Mouse (Mus musculus) gastrocnemius, adult 2 months (tissue): ENCODE results near the gene Tpcn2. TPM values are rescaled to one million over a fixed set of nuclear protein-coding genes. Genes with fewer than 3 reads are reported as not detected.

Experiments used
- DNase-seq: peaks from one replicate; pipeline ENCODE4 v3.0.0; 2022
- H3K27ac ChIP-seq: fragments of 200-600 bp; 2 replicates; pipeline ENCODE4 v1.8.1; 2022; ENCODE audit warnings: mild to moderate bottlenecking
- H3K4me3 ChIP-seq: fragments of 200-600 bp; 2 replicates; pipeline ENCODE4 v1.8.1; 2022; ENCODE audit warnings: mild to moderate bottlenecking, moderate library complexity
- CTCF ChIP-seq: fragments of 200-600 bp; IDR thresholded peaks from 2 replicates; pipeline ENCODE4 v1.8.1; 2022; ENCODE audit warnings: antibody characterized with exemption, mild to moderate bottlenecking, moderate library complexity
- intact Hi-C: fragments of 180-260 bp; cut with DNase I; formaldehyde crosslinking; loops from one replicate; pipeline ENCODE4 v1.15.1; 2025
- total RNA-seq, 2 experiments: library from RNA; stranded (reverse); gene quantifications; 2 replicates each; pipeline ENCODE4 v1.2.3; 2021

Gene Tpcn2
- total RNA-seq, 2 experiments from 2014 or later: 1.4 to 1.5 TPM

GRCm38 (mm10) chr7:145291847-145292246 is 8.0 kb upstream of the Tpcn2 start:
- TF ChIP-seq CTCF: no peak
- DNase-seq: no peak
- Histone ChIP-seq H3K4me3 (no peak overlapping the region), H3K27ac (no peak overlapping the region)
- intact Hi-C loops: no loop called here

- intact Hi-C loops: no loop called here
- H3K4me3 ChIP-seq: no peak overlapping the region
- peak; percentile 47 for TF ChIP-seq CTCF
- H3K27ac ChIP-seq: no peak overlapping the region
- no peak for DNase-seq
Measured at GRCm38 (mm10) chr7:145289302-145289701, 5.5 kb upstream of the Tpcn2 start.

- DNase-seq: peak; percentile 48
- TF ChIP-seq CTCF: no peak
- no peak overlapping the region for H3K4me3 ChIP-seq
- H3K27ac ChIP-seq: no peak overlapping the region
- intact Hi-C loops: no loop called here
Measured at GRCm38 (mm10) chr7:145287410-145287809, 3.6 kb upstream of the Tpcn2 start.

GRCm38 (mm10) chr7:145285476-145285875 is 1.7 kb upstream of the Tpcn2 start:
- DNase-seq: no peak
- H3K27ac ChIP-seq: no peak overlapping the region
- no peak overlapping the region for H3K4me3 ChIP-seq
- TF ChIP-seq CTCF: no peak
- intact Hi-C loops: no loop called here

GRCm38 (mm10) chr7:145284293-145284692 is 482 bp upstream of the Tpcn2 start:
- DNase-seq: no peak
- H3K27ac ChIP-seq: peak overlapping the region; percentile 73; the same call in 1 of the 2 replicates

GRCm38 (mm10) chr7:145283041-145283440 is 770 bp downstream of the Tpcn2 start:
- no peak for TF ChIP-seq CTCF
- Histone ChIP-seq H3K27ac (peak overlapping the region; percentile 73), H3K4me3 (peak overlapping the region; percentile 86)
- intact Hi-C loops: no loop called here
- no peak for DNase-seq

More at GRCm38 (mm10) chr7:145284293-145284692, 482 bp upstream of the Tpcn2 start:
- TF ChIP-seq CTCF: no peak
- peak overlapping the region; percentile 86 for H3K4me3 ChIP-seq
- intact Hi-C loops: no loop called here

GRCm38 (mm10) chr7:145281396-145281795 is 2.4 kb downstream of the Tpcn2 start:
- DNase-seq: no peak
- Histone ChIP-seq H3K27ac (no peak overlapping the region), H3K4me3 (no peak overlapping the region)
- intact Hi-C loops: no loop called here
- TF ChIP-seq CTCF: no peak

- TF ChIP-seq CTCF: no peak
- Histone ChIP-seq H3K4me3 (no peak overlapping the region), H3K27ac (no peak overlapping the region)
- intact Hi-C loops: no loop called here
- no peak for DNase-seq
Measured at GRCm38 (mm10) chr7:145275488-145275887, 8.3 kb downstream of the Tpcn2 start.

GRCm38 (mm10) chr7:145270955-145271354 is 12.9 kb downstream of the Tpcn2 start:
- intact Hi-C loops: no loop called here
- no peak for TF ChIP-seq CTCF
- Histone ChIP-seq H3K4me3 (no peak overlapping the region), H3K27ac (no peak overlapping the region)
- DNase-seq: no peak

GRCm38 (mm10) chr7:145268890-145269289 is 14.9 kb downstream of the Tpcn2 start:
- no peak for DNase-seq
- Histone ChIP-seq H3K4me3 (no peak overlapping the region), H3K27ac (no peak overlapping the region)
- intact Hi-C loops: no loop called here
- no peak for TF ChIP-seq CTCF

GRCm38 (mm10) chr7:145266011-145266410 is 17.8 kb downstream of the Tpcn2 start:
- Histone ChIP-seq H3K4me3 (no peak overlapping the region), H3K27ac (peak overlapping the region; percentile 65)
- intact Hi-C loops: no loop called here
- DNase-seq: peak; percentile 47
- no peak for TF ChIP-seq CTCF

GRCm38 (mm10) chr7:145264202-145264601 is 19.6 kb downstream of the Tpcn2 start:
- no peak for DNase-seq
- H3K4me3 ChIP-seq: no peak overlapping the region
- no peak for TF ChIP-seq CTCF
- no peak overlapping the region for H3K27ac ChIP-seq
- intact Hi-C loops: no loop called here

GRCm38 (mm10) chr7:145256092-145256491 is 27.7 kb downstream of the Tpcn2 start:
- Histone ChIP-seq H3K27ac (no peak overlapping the region), H3K4me3 (no peak overlapping the region)
- intact Hi-C loops: no loop called here
- no peak for TF ChIP-seq CTCF
- no peak for DNase-seq

- intact Hi-C loops: no loop called here
- DNase-seq: no peak
- Histone ChIP-seq H3K27ac (no peak overlapping the region), H3K4me3 (no peak overlapping the region)
- TF ChIP-seq CTCF: no peak
Measured at GRCm38 (mm10) chr7:145253986-145254630, 29.7 kb downstream of the Tpcn2 start.
